Mouse (Mus musculus) leukemia stem cell, adult 10-12 weeks (primary cell): ENCODE results near the gene Haus6. TPM values are rescaled to one million over a fixed set of nuclear protein-coding genes. Genes with fewer than 3 reads are reported as not detected.

ENCODE experiments used
- polyA plus RNA-seq: library from polyadenylated mRNA; stranded (reverse); fragments of >175 nt; gene quantifications from 2 replicates; pipeline ENCODE4 v1.2.3, GENCODE M21; 2012; ENCODE audit warnings: low replicate concordance

Gene Haus6
- 26.3 and 33.9 TPM in 2 replicates for polyA plus RNA-seq

DNA sequence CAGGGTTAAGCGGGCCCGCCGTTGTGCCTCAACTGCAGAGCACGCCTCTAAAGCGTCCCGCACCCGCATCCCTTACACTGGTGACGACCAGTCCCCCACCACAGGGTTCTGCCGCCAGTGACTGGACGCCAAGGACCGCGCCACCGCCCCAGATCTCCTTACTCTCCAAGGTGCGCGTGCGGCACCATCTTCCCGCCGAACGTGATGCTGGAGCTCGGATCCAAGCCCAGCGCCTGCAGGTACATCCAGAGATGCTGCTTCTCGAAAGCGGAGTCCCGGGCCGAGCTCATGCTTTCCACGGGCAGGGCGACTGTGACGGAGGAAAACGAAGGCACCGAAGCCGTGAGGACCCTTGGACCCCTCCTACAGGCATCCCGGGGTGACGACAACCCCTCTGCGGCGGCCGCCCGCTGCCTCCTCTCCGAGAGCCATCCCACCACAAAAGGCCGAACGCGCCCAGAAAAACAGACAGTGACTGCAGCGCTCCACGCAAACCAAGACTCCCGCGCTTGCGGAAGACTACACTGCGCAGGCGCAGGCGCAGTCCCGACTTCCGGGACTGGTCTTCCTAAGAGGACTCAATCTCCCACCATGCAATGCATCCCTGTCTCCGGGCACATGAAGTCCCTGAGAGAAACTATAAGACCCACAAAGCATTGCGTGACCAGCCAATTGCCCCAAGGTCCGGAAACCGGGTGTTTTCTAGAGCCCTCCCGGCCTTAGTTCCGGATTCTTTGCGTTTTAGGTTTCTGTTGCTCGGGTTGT, at the start of gene Haus6:
Haus6 (minus strand) TSS at position 532 of the 765 bp plus-strand sequence.

DNA sequence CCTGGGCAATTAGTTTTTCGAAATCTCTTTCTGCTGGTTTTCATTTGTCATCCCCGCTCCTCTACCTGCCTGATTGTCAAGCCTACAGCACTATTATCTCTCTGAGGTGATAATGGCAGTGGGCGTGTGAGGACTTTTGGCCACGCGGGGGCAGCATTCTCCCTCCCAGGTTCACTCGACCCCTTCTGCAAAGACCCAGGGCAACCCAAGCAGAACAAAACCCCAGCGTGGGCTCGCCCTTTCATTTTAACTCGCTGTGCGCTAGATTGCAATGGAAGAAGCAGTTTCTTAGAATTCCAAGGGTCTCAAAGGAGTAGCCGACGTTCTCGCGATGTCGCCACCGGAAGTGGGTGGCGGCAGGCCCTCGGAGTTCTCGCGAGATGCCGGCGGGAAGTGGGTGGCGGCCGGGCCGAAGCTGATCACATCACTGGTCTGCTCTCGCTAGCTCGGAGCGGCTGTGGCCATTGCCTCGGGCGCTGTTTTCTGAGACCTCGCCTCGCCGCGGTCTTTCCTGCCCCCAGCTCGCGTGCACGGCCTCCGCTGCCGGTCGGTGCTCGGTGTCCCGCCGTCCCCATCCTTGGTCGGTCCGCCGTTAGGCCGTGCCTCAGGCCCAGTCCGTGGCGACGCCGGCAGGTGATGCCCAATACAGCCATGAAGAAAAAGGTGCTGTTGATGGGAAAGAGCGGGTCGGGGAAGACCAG, 36.4 kb downstream of the Haus6 start, which contains the start of gene Rraga:
Rraga (plus strand) TSS at position 386 of the 701 bp plus-strand sequence.

DNA sequence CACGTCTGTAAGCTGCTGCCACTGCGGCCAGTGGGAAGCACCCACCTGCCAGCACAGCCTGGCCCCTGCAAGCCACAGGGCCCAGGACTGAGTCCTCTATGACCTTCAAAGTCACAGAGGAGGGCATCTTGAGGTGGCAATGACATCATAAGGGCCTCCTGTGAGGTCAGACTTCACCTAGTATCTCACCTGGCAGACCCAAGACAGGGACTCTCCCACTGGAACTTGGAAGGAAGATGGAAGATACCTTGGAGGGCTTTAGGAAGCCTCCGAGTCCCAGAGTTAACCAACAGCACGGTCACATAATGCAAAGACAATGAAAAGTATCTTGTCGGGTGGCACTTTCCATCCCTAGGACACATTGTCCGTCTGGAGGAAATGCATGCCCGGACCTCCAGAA, 53.6 kb downstream of the Haus6 start, which contains the start of gene Saxo1:
Saxo1 (minus strand) TSS at position 101 of the 400 bp plus-strand sequence.

Other genes with a start within 250 kb of the Haus6 start
- gene Saxo1, start 53.7 kb downstream of the Haus6 start, polyA plus RNA-seq: not detected in 2 replicates
- gene Rraga, start 36.4 kb downstream of the Haus6 start, polyA plus RNA-seq: 53.1 and 86.6 TPM in 2 replicates
- 4.0 and 12.3 TPM in 2 replicates for gene Plin2, start 58.0 kb upstream of the Haus6 start, polyA plus RNA-seq
- 3.6 and 12.3 TPM in 2 replicates for gene Dennd4c, start 136.5 kb upstream of the Haus6 start, polyA plus RNA-seq
- gene Rps6, start 245.4 kb upstream of the Haus6 start, polyA plus RNA-seq: 112 and 228 TPM in 2 replicates